Mouse (Mus musculus): ENCODE data around the gene Cxcl16. TPM values are rescaled to one million over a fixed set of nuclear protein-coding genes. Genes with fewer than 3 reads are reported as not detected.
A peak's percentile ranks its signal among the peaks of the same experiment; 100 is the strongest.
"Not testable (repeated sequence)": the region's sequence is repeated elsewhere in the genome, so short reads cannot be mapped to it uniquely, and the experiment has no call there.

Cxcl16 gene
- polyA plus RNA-seq, 1 experiment = 5.0 TPM

- Histone ChIP-seq H3K27ac (replicated peaks; ENCODE audit: low read depth, low read length) (no peak overlapping the region), H3K4me3 (ENCODE audit: insufficient read depth, low read depth, low read length) (no peak overlapping the region), H3K4me1 (ENCODE audit: control insufficient read depth, insufficient read depth, insufficient read length, low read length) (no peaks in the 10 kb centered on the region)
Observed at GRCm38 (mm10) chr11:70438728-70439374, 20.9 kb downstream of the Cxcl16 start.

- Histone ChIP-seq H3K4me3 (ENCODE audit: insufficient read depth, low read depth, low read length) (no peak overlapping the region), H3K4me1 (ENCODE audit: control insufficient read depth, insufficient read depth, insufficient read length, low read length) (no peaks in the 10 kb centered on the region), H3K27ac (replicated peaks; ENCODE audit: low read depth, low read length) (no peak overlapping the region)
Observed at GRCm38 (mm10) chr11:70437426-70437825, 22.4 kb downstream of the Cxcl16 start.

- Histone ChIP-seq H3K4me3 (ENCODE audit: insufficient read depth, low read depth, low read length) (no peak overlapping the region), H3K27ac (replicated peaks; ENCODE audit: low read depth, low read length) (no peak overlapping the region), H3K4me1 (ENCODE audit: control insufficient read depth, insufficient read depth, insufficient read length, low read length) (no peaks in the 10 kb centered on the region)
Observed at GRCm38 (mm10) chr11:70435476-70435875, 24.3 kb downstream of the Cxcl16 start.

GRCm38 (mm10) chr11:70433951-70434350, 25.8 kb downstream of the Cxcl16 start:
- Histone ChIP-seq H3K4me1 (ENCODE audit: control insufficient read depth, insufficient read depth, insufficient read length, low read length) (no peaks in the 10 kb centered on the region), H3K4me3 (ENCODE audit: insufficient read depth, low read depth, low read length) (peak overlapping the region; percentile 59; the same call in 1 of the 2 replicates), H3K27ac (replicated peaks; ENCODE audit: low read depth, low read length) (peak overlapping the region; percentile 56)

- Histone ChIP-seq H3K4me3 (ENCODE audit: insufficient read depth, low read depth, low read length) (peak overlapping the region; percentile 59), H3K27ac (replicated peaks; ENCODE audit: low read depth, low read length) (peak overlapping the region; percentile 75), H3K4me1 (ENCODE audit: control insufficient read depth, insufficient read depth, insufficient read length, low read length) (no peaks in the 10 kb centered on the region)
Observed at GRCm38 (mm10) chr11:70433569-70433943, 26.2 kb downstream of the Cxcl16 start.

- Histone ChIP-seq H3K27ac (replicated peaks; ENCODE audit: low read depth, low read length) (peak overlapping the region; percentile 75), H3K4me1 (ENCODE audit: control insufficient read depth, insufficient read depth, insufficient read length, low read length) (no peaks in the 10 kb centered on the region), H3K4me3 (ENCODE audit: insufficient read depth, low read depth, low read length) (peak overlapping the region; percentile 59)
Observed at GRCm38 (mm10) chr11:70432895-70433568, 26.8 kb downstream of the Cxcl16 start.

GRCm38 (mm10) chr11:70432048-70432894, 27.5 kb downstream of the Cxcl16 start, which contains the start of gene Arrb2:
Gene Arrb2 (plus strand): TSS chr11:70432635.
- Histone ChIP-seq H3K4me3 (ENCODE audit: insufficient read depth, low read depth, low read length) (peak within 1 kb of the TSS; percentile 59), H3K4me1 (ENCODE audit: control insufficient read depth, insufficient read depth, insufficient read length, low read length) (no peaks in the 10 kb centered on the region), H3K27ac (replicated peaks; ENCODE audit: low read depth, low read length) (peak within 1 kb of the TSS; percentile 75)

GRCm38 (mm10) chr11:70431574-70431973, 28.2 kb downstream of the Cxcl16 start:
- no peak overlapping the region for H3K27ac ChIP-seq (replicated peaks; ENCODE audit: low read depth, low read length)
- H3K4me3 ChIP-seq (ENCODE audit: insufficient read depth, low read depth, low read length) = no peak overlapping the region
- H3K4me1 ChIP-seq (ENCODE audit: control insufficient read depth, insufficient read depth, insufficient read length, low read length) = no peaks in the 10 kb centered on the region

- not testable (repeated sequence) for H3K27ac ChIP-seq (replicated peaks; ENCODE audit: low read depth, low read length); H3K4me1 ChIP-seq (ENCODE audit: control insufficient read depth, insufficient read depth, insufficient read length, low read length); H3K4me3 ChIP-seq (ENCODE audit: insufficient read depth, low read depth, low read length)
Observed at GRCm38 (mm10) chr11:70426598-70426997, 33.2 kb downstream of the Cxcl16 start.

GRCm38 (mm10) chr11:70419486-70419885, 40.3 kb downstream of the Cxcl16 start:
- Histone ChIP-seq H3K27ac (replicated peaks; ENCODE audit: low read depth, low read length) (no peak overlapping the region), H3K4me3 (ENCODE audit: insufficient read depth, low read depth, low read length) (no peak overlapping the region), H3K4me1 (ENCODE audit: control insufficient read depth, insufficient read depth, insufficient read length, low read length) (no peaks in the 10 kb centered on the region)

GRCm38 (mm10) chr11:70418199-70418598, 41.6 kb downstream of the Cxcl16 start:
- Histone ChIP-seq H3K27ac (replicated peaks; ENCODE audit: low read depth, low read length) (no peak overlapping the region), H3K4me3 (ENCODE audit: insufficient read depth, low read depth, low read length) (no peak overlapping the region), H3K4me1 (ENCODE audit: control insufficient read depth, insufficient read depth, insufficient read length, low read length) (no peaks in the 10 kb centered on the region)

GRCm38 (mm10) chr11:70413961-70414360, 45.8 kb downstream of the Cxcl16 start:
- no peak overlapping the region for H3K4me3 ChIP-seq (ENCODE audit: insufficient read depth, low read depth, low read length)

GRCm38 (mm10) chr11:70412591-70412990, 47.2 kb downstream of the Cxcl16 start:
- no peak overlapping the region for H3K4me3 ChIP-seq (ENCODE audit: insufficient read depth, low read depth, low read length)
- H3K4me1 ChIP-seq (ENCODE audit: control insufficient read depth, insufficient read depth, insufficient read length, low read length) = no peaks in the 10 kb centered on the region; the same call in 1 of the 2 replicates
- H3K27ac ChIP-seq (replicated peaks; ENCODE audit: low read depth, low read length) = no peak overlapping the region

More at GRCm38 (mm10) chr11:70413961-70414360, 45.8 kb downstream of the Cxcl16 start:
- Histone ChIP-seq H3K27ac (replicated peaks; ENCODE audit: low read depth, low read length) (no peak overlapping the region), H3K4me1 (ENCODE audit: control insufficient read depth, insufficient read depth, insufficient read length, low read length) (no peaks in the 10 kb centered on the region; the same call in 1 of the 2 replicates)

- Histone ChIP-seq H3K4me3 (ENCODE audit: insufficient read depth, low read depth, low read length) (peak overlapping the region; percentile 93), H3K4me1 (ENCODE audit: control insufficient read depth, insufficient read depth, insufficient read length, low read length) (no peaks in the 10 kb centered on the region; the same call in 1 of the 2 replicates), H3K27ac (replicated peaks; ENCODE audit: low read depth, low read length) (no peak overlapping the region)
Observed at GRCm38 (mm10) chr11:70410297-70410643, 49.5 kb downstream of the Cxcl16 start.

GRCm38 (mm10) chr11:70409594-70410296, 50.0 kb downstream of the Cxcl16 start, which contains the start of gene Pelp1:
Gene Pelp1 (minus strand): TSS chr11:70410031.
- H3K27ac ChIP-seq (replicated peaks; ENCODE audit: low read depth, low read length) = no peak within 1 kb of the TSS
- H3K4me1 ChIP-seq (ENCODE audit: control insufficient read depth, insufficient read depth, insufficient read length, low read length) = no peaks in the 10 kb centered on the region; the same call in 1 of the 2 replicates
- peak within 1 kb of the TSS; percentile 93 for H3K4me3 ChIP-seq (ENCODE audit: insufficient read depth, low read depth, low read length)
